Mouse (Mus musculus): ENCODE results near the gene Slc9a3. TPM values are rescaled to one million over a fixed set of nuclear protein-coding genes. Genes with fewer than 3 reads are reported as not detected.

Gene Slc9a3
- not detected in 2 replicates for polyA plus RNA-seq (2016; fragmentation: Nextera tagmentation; extraction: Ambion mirVana)

DNA sequence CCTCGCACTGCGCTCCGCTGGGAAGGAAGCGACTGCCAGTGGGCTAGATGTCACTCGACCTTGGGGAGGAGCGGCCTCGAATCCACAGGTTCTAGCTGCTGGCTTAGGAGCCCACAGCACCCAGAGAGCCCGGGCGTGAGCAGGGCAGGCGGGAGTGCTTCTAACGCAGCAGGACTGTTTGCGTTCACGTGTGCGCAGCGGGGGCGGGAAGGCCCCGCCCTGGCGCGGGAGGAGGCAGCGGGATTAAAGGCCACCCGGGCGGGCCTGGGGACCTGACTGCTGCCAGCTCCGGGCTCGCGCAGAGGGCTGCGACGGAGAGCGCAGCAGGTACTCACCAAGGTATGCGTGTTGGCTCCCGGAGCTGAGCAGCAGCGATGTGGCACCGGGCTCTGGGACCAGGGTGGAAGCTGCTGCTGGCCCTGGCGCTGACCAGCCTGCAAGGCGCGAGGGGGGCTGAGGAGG, at the start of gene Slc9a3:
Slc9a3 (plus strand) TSS at position 317 of the 462 bp plus-strand sequence.
- Histone ChIP-seq H3K27ac (ENCODE audit: poor library complexity, severe bottlenecking) (no peak within 1 kb of the TSS), H3K4me1 (replicated peaks) (peaks cover 6% of the 10 kb centered on the region; the same call in 1 of the 2 replicates), H3K9me3 (replicated peaks) (no peaks in the 10 kb centered on the region), H3K27me3 (replicated peaks) (peaks cover 69% of the 10 kb centered on the region), H3K4me3 (peak within 1 kb of the TSS; percentile 43), H3K36me3 (no peaks in the 10 kb centered on the region), H3K4me2 (peak within 1 kb of the TSS; percentile 76), H3K9ac (peak within 1 kb of the TSS; percentile 22; the same call in 1 of the 2 replicates)
- ATAC-seq (ENCODE audit: insufficient number of reproducible peaks, low FRiP score): no peak; the same call in 1 of the 2 replicates
- WGBS: 1% methylated on average over 35 of the region's 35 CpGs

DNA sequence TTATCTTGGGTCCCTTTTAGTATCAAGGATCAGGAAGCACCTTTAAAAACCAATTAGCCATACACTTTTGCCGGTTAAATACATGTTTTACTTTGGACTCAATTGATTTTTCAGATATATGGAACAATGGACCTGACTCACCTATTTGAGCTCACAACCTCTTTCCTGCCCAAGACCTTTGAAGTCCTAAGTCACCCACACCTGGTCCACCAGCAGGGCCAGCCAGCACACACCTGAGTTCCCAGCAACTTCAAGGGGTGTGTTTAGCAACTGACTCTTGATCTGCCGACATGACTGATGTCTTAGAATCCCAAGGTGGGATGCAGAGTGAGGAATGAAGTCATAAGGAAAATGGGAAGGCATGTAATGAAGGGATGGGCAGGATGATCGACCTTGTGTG, 49.5 kb upstream of the Slc9a3 start:
- no peak overlapping the region for H3K4me2 ChIP-seq
- no peaks in the 10 kb centered on the region for H3K4me1 ChIP-seq (replicated peaks)
- no peak overlapping the region for H3K27ac ChIP-seq (ENCODE audit: poor library complexity, severe bottlenecking)
- no peak overlapping the region for H3K9ac ChIP-seq
- 72% methylated on average over 3 of the region's 3 CpGs for WGBS
- peaks cover 3% of the 10 kb centered on the region; the same call in 1 of the 2 replicates for H3K27me3 ChIP-seq (replicated peaks)
- H3K36me3 ChIP-seq: no peaks in the 10 kb centered on the region
- no peak for ATAC-seq (ENCODE audit: insufficient number of reproducible peaks, low FRiP score)
- no peaks in the 10 kb centered on the region for H3K9me3 ChIP-seq (replicated peaks)
- no peak overlapping the region for H3K4me3 ChIP-seq

DNA sequence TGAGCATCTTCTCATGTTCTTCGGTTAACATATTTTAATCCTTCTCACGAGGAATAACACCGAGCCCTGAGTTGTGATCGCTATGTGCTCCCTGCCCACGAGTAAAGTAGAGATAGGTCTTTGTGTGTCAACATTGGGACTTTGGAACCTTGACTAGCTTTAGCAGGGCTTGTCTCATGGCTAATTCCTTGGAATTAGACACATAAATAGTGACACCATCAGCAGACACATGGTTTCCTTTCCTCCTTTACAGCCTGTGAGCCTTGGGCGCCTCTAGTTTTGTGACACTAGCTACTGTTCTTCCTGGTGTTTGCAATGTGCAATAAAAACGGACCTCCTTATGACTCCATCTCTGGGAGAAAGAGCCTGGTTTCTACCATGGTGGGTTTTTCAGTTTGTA, 47.9 kb upstream of the Slc9a3 start:
- 88% methylated on average over 7 of the region's 7 CpGs for WGBS
- no peak overlapping the region for H3K4me3 ChIP-seq
- peaks cover 9% of the 10 kb centered on the region for H3K27me3 ChIP-seq (replicated peaks)
- H3K4me2 ChIP-seq: no peak overlapping the region
- no peaks in the 10 kb centered on the region for H3K4me1 ChIP-seq (replicated peaks)
- H3K9ac ChIP-seq: no peak overlapping the region
- H3K36me3 ChIP-seq: no peaks in the 10 kb centered on the region
- ATAC-seq (ENCODE audit: insufficient number of reproducible peaks, low FRiP score): no peak
- no peaks in the 10 kb centered on the region for H3K9me3 ChIP-seq (replicated peaks)
- no peak overlapping the region for H3K27ac ChIP-seq (ENCODE audit: poor library complexity, severe bottlenecking)

DNA sequence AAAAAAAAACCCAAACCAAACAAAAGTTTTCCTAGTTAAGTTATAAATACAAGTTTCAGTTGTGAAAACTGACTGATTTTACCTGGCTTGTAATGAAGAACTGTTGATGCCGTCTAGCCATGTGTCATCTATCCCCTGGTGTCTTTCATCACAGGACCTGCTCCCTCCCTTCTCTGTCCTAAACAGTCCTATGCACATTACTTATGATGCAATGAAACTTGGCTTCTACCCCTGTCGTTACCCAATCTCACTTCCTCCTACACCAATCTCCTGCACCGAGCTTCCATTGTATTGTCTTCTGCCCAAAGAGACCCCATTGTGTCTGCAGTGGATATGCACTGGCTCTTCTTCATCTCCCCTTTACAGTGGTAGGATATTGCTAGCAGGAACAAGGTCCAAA, 31.0 kb upstream of the Slc9a3 start:
- no peak overlapping the region for H3K4me2 ChIP-seq
- 62% methylated on average over 3 of the region's 3 CpGs for WGBS
- no peaks in the 10 kb centered on the region for H3K9me3 ChIP-seq (replicated peaks)
- H3K4me1 ChIP-seq (replicated peaks): peaks cover 6% of the 10 kb centered on the region; the same call in 1 of the 2 replicates
- peaks cover 6% of the 10 kb centered on the region for H3K27me3 ChIP-seq (replicated peaks)
- H3K36me3 ChIP-seq: no peaks in the 10 kb centered on the region
- no peak overlapping the region for H3K9ac ChIP-seq
- no peak overlapping the region for H3K4me3 ChIP-seq
- ATAC-seq (ENCODE audit: insufficient number of reproducible peaks, low FRiP score): no peak
- H3K27ac ChIP-seq (ENCODE audit: poor library complexity, severe bottlenecking): no peak overlapping the region

DNA sequence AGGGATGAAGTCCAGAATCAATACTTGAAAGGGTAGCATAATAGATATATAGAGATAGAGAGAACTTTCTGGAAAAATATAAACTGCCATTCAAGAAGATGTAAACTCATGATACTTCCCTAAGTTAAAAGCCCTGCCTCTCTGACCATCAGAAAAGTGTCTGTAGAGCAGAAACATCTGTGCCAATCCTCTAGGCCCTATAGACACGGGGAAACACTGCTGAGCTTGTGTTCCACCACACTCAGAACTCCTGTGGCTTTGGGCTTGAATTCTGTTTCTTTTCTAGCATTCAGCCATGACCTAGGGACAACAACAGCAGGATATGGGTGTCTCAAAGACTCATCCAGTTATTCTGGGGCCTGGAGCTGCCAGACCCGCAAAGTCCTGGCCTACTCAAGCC, 25.3 kb upstream of the Slc9a3 start:
- no peak overlapping the region for H3K4me3 ChIP-seq
- H3K27ac ChIP-seq (ENCODE audit: poor library complexity, severe bottlenecking): no peak overlapping the region
- H3K27me3 ChIP-seq (replicated peaks): no peaks in the 10 kb centered on the region
- peaks cover 15% of the 10 kb centered on the region for H3K4me1 ChIP-seq (replicated peaks)
- no peak for ATAC-seq (ENCODE audit: insufficient number of reproducible peaks, low FRiP score)
- H3K36me3 ChIP-seq: no peaks in the 10 kb centered on the region
- 65% methylated on average over 2 of the region's 2 CpGs for WGBS
- H3K9ac ChIP-seq: no peak overlapping the region
- no peaks in the 10 kb centered on the region for H3K9me3 ChIP-seq (replicated peaks)
- no peak overlapping the region for H3K4me2 ChIP-seq

DNA sequence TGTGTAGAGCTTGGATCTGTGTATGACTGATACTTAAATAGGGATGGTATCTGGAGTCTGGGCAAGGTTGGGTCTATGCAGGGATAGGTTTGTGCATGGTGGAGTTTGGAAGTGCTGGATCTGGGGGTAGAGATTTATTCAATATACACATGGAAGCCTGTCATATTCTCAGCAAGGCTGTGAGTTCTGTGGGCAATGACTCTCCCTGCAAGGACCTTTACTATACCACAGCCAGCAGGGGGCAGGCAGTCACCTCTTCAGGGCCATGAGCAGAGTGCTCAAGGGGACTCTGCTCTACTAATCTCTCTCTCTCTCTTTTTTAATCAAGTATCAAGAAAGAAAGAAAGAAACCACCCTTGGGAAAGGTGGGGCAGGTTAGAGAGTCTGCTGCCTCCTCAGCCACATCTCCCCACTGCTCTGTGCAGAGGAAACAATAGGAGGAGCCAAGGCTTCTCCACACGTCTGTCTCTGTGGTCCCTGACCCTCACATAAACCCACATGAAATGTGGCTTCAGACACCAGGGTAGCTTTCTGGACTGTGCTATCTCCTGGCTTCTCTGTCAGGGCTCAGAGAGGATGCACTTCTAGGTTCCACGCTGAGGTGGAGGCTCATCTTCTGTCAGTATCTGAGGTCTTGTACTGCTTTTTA, 24.4 kb upstream of the Slc9a3 start:
- Histone ChIP-seq H3K4me1 (replicated peaks) (peaks cover 13% of the 10 kb centered on the region), H3K9me3 (replicated peaks) (no peaks in the 10 kb centered on the region), H3K4me2 (no peak overlapping the region), H3K9ac (no peak overlapping the region), H3K4me3 (no peak overlapping the region), H3K27ac (ENCODE audit: poor library complexity, severe bottlenecking) (no peak overlapping the region), H3K27me3 (replicated peaks) (no peaks in the 10 kb centered on the region), H3K36me3 (no peaks in the 10 kb centered on the region)
- WGBS: 31% methylated on average over 2 of the region's 2 CpGs
- peak; percentile 55; the same call in 1 of the 2 replicates for ATAC-seq (ENCODE audit: insufficient number of reproducible peaks, low FRiP score)

DNA sequence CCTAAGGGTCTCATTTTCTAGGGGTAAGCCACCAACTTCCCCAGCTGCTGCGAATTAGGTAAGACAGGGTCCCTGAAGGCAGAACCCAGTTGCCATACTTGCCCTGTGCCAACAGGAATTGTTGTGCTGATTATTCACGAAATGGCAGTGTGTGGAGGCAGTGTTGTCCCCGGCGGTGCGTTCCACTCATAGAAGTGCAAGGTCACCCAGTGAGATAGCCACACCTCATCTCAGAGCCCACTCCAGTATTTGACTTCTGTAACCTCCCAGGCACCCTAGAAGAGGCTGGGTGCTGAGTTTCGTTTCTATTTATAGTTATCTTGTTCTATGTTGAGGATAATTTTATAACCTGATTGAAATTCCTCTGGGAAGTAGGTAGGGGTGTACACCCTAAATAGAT, 22.3 kb upstream of the Slc9a3 start:
- ATAC-seq (ENCODE audit: insufficient number of reproducible peaks, low FRiP score): no peak
- H3K4me2 ChIP-seq: no peak overlapping the region
- no peak overlapping the region for H3K27ac ChIP-seq (ENCODE audit: poor library complexity, severe bottlenecking)
- 53% methylated on average over 6 of the region's 6 CpGs for WGBS
- H3K9me3 ChIP-seq (replicated peaks): no peaks in the 10 kb centered on the region
- no peaks in the 10 kb centered on the region for H3K27me3 ChIP-seq (replicated peaks)
- no peak overlapping the region for H3K9ac ChIP-seq
- H3K4me1 ChIP-seq (replicated peaks): peaks cover 9% of the 10 kb centered on the region
- no peak overlapping the region for H3K4me3 ChIP-seq
- no peaks in the 10 kb centered on the region for H3K36me3 ChIP-seq

DNA sequence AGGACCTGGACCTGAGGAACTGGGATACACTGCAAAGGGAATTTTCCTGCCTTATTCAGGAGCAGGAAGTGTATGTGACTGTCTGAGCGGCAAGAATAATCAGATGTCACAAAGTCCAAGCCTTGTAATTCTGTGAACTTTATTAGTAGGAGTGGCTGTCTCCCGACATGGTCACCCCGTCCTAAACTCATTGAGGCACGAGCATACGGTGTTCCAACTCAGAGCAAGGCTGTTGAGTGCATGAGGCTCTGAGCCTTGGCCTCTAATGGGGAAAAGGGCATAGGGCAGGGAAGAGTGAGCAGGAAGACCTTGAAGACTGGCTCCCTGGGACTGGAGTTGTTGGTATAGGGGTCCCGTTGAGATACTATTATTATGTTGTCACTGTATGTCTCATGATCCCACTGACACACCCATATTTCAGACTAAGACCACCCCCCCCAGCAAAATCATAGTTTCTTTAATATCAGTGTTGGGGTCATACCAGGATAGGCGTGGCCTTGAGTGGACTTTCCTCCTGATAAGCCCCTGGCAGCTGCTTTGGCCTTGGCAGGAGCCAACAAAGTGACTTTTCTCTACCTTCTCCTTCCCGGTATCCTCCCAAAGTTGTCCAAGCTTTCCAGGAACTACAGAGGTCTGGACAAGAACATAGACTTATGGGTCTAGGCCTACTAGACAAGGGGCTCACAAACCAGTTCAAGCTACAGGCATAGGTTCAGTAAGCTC, 19.0 kb upstream of the Slc9a3 start:
- no peaks in the 10 kb centered on the region for H3K9me3 ChIP-seq (replicated peaks)
- 72% methylated on average over 8 of the region's 8 CpGs for WGBS
- no peaks in the 10 kb centered on the region for H3K36me3 ChIP-seq
- H3K27me3 ChIP-seq (replicated peaks): no peaks in the 10 kb centered on the region
- ATAC-seq (ENCODE audit: insufficient number of reproducible peaks, low FRiP score): no peak
- H3K9ac ChIP-seq: no peak overlapping the region
- peaks cover 11% of the 10 kb centered on the region for H3K4me1 ChIP-seq (replicated peaks)
- no peak overlapping the region for H3K4me3 ChIP-seq
- H3K4me2 ChIP-seq: no peak overlapping the region
- H3K27ac ChIP-seq (ENCODE audit: poor library complexity, severe bottlenecking): no peak overlapping the region

DNA sequence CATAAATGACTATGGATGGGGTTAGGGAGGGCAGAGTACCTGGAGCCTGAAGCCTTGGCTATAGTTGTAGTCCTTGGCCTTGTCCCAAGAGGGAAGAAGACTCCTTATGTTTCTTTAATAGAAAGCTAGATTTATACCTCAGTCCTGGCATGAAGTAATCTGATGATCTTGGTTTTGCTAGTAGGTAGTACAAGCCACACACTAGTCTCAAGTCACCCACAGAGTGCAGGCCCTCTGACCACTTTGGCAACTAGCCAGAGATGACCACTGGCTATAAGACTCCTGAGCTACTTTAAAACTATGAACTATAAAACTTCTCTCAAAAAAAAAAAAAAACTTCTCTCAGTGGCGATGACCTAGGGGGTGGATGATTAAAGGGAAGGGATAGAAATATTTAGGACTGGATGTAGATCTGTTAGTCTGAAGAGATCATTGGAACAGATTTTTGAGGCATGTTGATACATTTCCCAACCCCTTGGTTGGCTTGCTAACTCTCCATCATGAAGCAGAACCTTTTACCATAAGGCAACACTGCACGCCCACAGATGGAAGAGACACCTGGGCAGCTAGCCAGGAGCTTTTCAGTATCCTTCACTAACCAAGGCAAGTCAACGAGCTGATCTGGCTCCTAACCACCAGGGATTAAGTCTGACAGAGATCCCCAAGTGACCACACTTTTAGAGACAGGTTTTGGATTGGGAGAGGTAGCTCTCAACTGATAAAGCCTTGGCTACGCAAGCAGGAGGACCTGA, 18.2 kb upstream of the Slc9a3 start:
- Histone ChIP-seq H3K27ac (ENCODE audit: poor library complexity, severe bottlenecking) (no peak overlapping the region), H3K4me2 (no peak overlapping the region), H3K9me3 (replicated peaks) (no peaks in the 10 kb centered on the region), H3K36me3 (no peaks in the 10 kb centered on the region), H3K27me3 (replicated peaks) (no peaks in the 10 kb centered on the region), H3K4me1 (replicated peaks) (peaks cover 16% of the 10 kb centered on the region), H3K4me3 (no peak overlapping the region), H3K9ac (no peak overlapping the region)
- WGBS: 73% methylated on average over 4 of the region's 4 CpGs
- no peak for ATAC-seq (ENCODE audit: insufficient number of reproducible peaks, low FRiP score)

DNA sequence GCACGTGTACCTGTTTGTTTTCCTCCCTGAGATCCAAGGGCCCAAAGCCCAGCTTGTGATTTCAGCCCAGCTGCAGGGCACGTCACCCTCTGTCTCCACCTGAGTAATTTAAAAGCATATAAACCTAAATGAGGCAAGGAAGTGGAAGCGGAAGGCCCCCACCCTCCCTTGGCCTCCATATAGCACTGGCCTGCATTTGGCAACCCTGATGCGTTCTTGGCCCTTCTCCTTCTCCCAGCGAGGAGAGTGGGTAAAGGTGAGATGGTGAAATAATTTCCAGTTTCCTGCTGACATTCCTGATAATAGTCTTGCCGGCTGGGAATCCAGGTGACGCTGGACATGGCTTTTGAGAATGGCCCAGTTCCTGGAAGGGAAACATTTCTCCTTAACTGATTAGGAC, 16.8 kb upstream of the Slc9a3 start:
- Histone ChIP-seq H3K9ac (no peak overlapping the region), H3K27me3 (replicated peaks) (no peaks in the 10 kb centered on the region), H3K36me3 (no peaks in the 10 kb centered on the region), H3K9me3 (replicated peaks) (no peaks in the 10 kb centered on the region), H3K4me1 (replicated peaks) (peaks cover 11% of the 10 kb centered on the region), H3K4me2 (no peak overlapping the region), H3K4me3 (no peak overlapping the region), H3K27ac (ENCODE audit: poor library complexity, severe bottlenecking) (no peak overlapping the region)
- ATAC-seq (ENCODE audit: insufficient number of reproducible peaks, low FRiP score): no peak
- WGBS: 73% methylated on average over 7 of the region's 7 CpGs

DNA sequence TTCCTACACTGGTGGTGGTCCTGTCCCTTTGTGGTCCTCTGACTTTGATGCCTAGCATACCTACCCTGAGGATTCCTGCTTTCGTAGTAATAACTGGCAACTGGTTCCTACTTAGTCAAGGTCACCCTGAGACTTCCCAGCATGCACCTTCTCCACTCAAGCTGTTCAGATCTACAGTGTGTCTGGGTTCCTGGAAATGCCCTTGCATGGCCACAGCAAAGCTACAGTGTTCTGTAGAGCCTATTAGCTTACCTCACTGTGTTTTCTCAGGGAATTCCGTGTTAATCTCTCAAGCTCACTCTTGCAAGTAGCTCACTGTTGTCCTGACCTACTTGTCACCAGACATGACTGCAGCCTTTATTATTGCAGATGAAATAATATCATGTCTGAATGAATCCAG, 13.8 kb upstream of the Slc9a3 start:
- WGBS: 66% methylated on average over 2 of the region's 2 CpGs
- ATAC-seq (ENCODE audit: insufficient number of reproducible peaks, low FRiP score): no peak

More for the DNA sequence above, 13.8 kb upstream of the Slc9a3 start:
- Histone ChIP-seq H3K27me3 (replicated peaks) (no peaks in the 10 kb centered on the region), H3K9ac (no peak overlapping the region), H3K36me3 (no peaks in the 10 kb centered on the region), H3K4me2 (no peak overlapping the region), H3K4me3 (no peak overlapping the region), H3K27ac (ENCODE audit: poor library complexity, severe bottlenecking) (no peak overlapping the region), H3K9me3 (replicated peaks) (no peaks in the 10 kb centered on the region), H3K4me1 (replicated peaks) (0 out of 2 replicates have a peak, but pooled peaks cover 13% of the 10 kb centered on the region)

Measured in heart, embryonic 12.5 days (tissue).